Mouse (Mus musculus): Measurements from ENCODE around the gene Ccr9. TPM values are rescaled to one million over a fixed set of nuclear protein-coding genes. Genes with fewer than 3 reads are reported as not detected.
A peak's percentile ranks its signal among the peaks of the same experiment; 100 is the strongest.
"Not testable (repeated sequence)": the region's sequence is repeated elsewhere in the genome, so short reads cannot be mapped to it uniquely, and the experiment has no call there.

Gene Ccr9
- total RNA-seq (2014; fragmentation: Nextera tagmentation): not detected in 2 replicates
- total RNA-seq (2017): 0.09 TPM in 1 of 2 replicates, not detected in the other

DNA sequence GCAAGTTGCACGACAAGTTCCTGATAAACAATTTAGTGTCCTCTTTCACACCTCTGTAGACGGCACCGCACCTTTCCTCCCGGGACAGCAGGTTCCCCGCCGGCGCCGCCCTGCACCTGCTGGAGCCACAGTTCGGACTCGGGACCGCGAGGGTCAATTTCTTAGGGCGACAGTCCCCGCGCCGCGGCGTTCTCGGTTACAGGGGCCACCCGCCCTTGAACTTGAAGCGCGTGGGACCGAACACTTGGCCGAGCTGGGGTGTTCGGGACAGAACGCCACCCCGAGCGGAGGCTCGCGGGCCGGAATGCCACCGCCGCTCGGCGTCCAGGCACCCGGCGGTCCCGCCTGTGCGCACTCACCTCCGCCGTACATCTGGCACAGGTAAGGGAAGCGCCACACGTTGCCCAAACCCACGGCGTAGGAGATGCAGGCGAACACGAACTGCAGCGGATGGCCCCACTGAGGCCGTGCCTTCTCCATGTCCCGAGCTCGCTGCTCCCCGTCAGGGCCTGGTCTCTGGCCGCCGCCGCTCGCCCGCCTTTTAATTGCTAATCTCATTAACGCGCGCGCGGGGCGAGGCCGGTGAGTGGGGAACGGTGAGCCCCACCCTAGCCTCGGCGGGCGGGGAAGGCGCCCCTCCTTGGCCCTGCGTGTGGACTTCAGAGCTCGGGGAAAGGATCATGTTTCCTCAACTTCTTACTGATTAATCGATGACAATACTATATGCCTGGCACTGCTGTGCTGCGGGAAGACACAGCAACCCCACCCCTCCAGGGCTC, at the start of gene Ccr9, which contains the start of gene Slc6a20a:
Ccr9 (plus strand) TSS at position 113 of the 779 bp plus-strand sequence.
Slc6a20a (minus strand) TSS at position 559 of the 779 bp plus-strand sequence.
- peak; percentile 87 for ATAC-seq (replicated peaks; ENCODE audit: low FRiP score, low TSS enrichment, poor library complexity, severe bottlenecking)

DNA sequence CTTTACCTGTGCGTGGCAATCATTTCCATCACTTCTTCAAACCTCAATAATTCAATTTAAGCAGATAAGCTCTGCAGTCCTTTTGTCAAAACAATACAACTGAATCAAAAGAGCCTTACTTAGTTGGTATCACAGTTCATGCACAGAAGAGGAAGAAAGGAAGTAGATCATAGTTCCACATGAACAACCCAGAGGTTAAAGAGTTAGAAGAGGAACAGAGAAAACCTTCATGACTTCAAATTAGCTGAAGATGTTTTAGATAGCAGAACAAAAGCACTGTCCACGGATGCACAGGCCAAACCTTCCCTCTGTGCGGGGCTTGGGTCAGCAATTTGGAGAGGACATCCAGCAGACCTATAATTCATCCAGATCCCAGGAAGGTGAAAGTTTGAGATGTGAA, 46.6 kb upstream of the Ccr9 start:
- ATAC-seq (replicated peaks; ENCODE audit: low FRiP score, low TSS enrichment, poor library complexity, severe bottlenecking): no peak

DNA sequence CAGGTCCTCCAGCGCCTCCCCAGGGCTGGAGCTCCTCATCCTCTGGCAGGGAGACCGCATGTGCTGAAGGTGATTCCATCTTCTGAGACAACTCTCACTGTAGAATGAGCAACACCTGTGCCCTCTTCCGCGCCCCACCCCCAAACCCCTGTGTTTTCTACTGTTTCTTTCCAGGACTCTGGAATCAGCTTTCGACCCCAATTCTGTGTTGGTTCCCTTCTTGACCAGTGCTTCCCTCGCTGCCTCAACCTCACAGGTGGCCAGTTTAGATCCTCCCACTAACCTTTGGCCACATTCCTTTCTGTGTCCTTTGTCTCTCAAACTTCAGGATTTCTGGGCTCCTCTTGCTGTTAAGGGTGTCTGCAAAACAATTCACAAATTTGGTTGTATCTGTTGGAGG, 46.0 kb upstream of the Ccr9 start, which contains the start of gene Slc6a20b:
Slc6a20b (minus strand) TSS at position 285 of the 400 bp plus-strand sequence.
- no peak for ATAC-seq (replicated peaks; ENCODE audit: low FRiP score, low TSS enrichment, poor library complexity, severe bottlenecking)

GRCm38 (mm10) chr9:123632993-123633392, 45.2 kb upstream of the Ccr9 start:
- no peak for ATAC-seq (replicated peaks; ENCODE audit: low FRiP score, low TSS enrichment, poor library complexity, severe bottlenecking)

DNA sequence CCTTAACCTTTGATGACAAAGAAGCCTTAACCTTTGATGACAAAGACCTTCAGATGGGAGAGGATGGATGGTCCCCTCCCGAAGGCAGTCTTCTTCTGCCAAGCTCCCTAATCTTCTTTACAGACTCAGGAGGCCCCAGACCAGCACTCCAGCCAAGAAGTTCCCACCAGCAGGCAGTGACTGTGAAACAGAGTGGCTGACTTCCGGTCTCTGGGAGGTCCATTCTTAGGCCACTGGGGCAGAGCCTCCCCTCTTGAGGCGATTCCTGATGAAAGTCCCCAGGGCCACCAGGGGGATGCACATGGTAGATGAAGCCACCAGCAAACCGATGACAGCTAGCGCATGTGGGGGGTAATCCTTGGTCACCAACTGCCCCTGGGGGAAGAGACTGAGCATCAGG, 41.5 kb upstream of the Ccr9 start:
- ATAC-seq (replicated peaks; ENCODE audit: low FRiP score, low TSS enrichment, poor library complexity, severe bottlenecking): no peak

GRCm38 (mm10) chr9:123638231-123638630, 40.0 kb upstream of the Ccr9 start:
- no peak for ATAC-seq (replicated peaks; ENCODE audit: low FRiP score, low TSS enrichment, poor library complexity, severe bottlenecking)

GRCm38 (mm10) chr9:123638668-123639089, 39.6 kb upstream of the Ccr9 start:
- ATAC-seq (replicated peaks; ENCODE audit: low FRiP score, low TSS enrichment, poor library complexity, severe bottlenecking): peak; percentile 77

GRCm38 (mm10) chr9:123640106-123640505, 38.1 kb upstream of the Ccr9 start:
- no peak for ATAC-seq (replicated peaks; ENCODE audit: low FRiP score, low TSS enrichment, poor library complexity, severe bottlenecking)

- ATAC-seq (replicated peaks; ENCODE audit: low FRiP score, low TSS enrichment, poor library complexity, severe bottlenecking): no peak
Observed at GRCm38 (mm10) chr9:123649785-123650511, 28.3 kb upstream of the Ccr9 start.

DNA sequence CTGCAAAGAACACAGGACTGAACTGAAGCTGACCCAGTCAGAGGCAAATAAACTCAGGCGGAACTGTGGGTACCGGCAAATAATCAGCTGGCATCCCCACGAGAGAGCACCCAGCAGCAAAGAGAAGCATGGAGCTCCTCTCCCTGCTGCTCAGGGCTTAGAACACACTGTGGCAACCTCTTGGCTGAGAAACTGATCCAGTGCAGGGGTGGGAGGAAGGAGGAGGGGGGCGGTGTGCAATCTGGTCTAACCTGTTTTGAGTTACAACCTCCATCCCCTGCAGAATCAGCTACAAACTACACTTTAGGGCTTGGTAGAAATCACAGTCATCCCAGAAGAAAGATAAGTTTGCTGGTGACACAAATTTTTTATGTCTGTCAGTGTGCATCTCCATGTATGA, 26.9 kb upstream of the Ccr9 start:
- ATAC-seq (replicated peaks; ENCODE audit: low FRiP score, low TSS enrichment, poor library complexity, severe bottlenecking): no peak

DNA sequence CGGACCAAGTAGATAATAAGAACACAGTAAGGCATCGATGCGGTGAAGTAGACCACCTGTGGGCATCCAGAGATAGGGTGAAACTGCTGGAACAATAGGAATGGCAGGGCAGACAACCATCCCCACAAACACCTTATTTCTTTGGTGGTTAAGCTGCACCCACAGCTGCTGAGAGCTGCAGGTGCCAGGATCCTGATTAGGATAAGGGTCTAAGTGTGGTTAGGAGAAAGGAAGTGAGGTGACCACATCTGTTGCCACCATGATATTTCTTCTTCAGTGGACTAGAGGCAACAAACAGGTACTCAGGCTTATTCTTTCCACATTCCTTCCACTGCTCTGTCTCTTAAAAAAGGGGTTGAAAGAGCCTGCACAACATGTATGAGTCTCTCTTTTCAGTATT, 20.8 kb upstream of the Ccr9 start:
- peak; percentile 78 for ATAC-seq (replicated peaks; ENCODE audit: low FRiP score, low TSS enrichment, poor library complexity, severe bottlenecking)

GRCm38 (mm10) chr9:123658981-123659380, 19.3 kb upstream of the Ccr9 start:
- ATAC-seq (replicated peaks; ENCODE audit: low FRiP score, low TSS enrichment, poor library complexity, severe bottlenecking): peak; percentile 84

- ATAC-seq (replicated peaks; ENCODE audit: low FRiP score, low TSS enrichment, poor library complexity, severe bottlenecking): not testable (repeated sequence)
Observed at GRCm38 (mm10) chr9:123659986-123660676, 18.1 kb upstream of the Ccr9 start.

DNA sequence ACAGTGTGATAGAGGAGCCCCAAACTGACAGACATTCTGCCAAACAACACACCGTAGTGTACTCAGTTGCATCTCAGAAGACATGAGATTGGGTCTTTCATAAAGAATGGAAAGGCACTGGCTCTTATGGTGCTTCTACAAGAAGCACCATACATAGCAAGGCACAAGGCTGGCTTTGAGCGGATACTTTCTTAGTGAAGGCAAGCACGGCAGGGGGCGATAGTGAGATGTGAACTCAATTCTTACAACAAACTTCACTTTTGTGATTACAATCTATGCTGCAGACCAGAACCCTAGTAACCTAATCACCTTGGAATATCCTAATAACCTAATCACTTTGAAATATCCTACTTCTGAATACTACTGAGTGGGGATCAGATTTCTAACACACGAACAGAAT, 12.6 kb upstream of the Ccr9 start:
- ATAC-seq (replicated peaks; ENCODE audit: low FRiP score, low TSS enrichment, poor library complexity, severe bottlenecking): peak; percentile 78

- no peak for ATAC-seq (replicated peaks; ENCODE audit: low FRiP score, low TSS enrichment, poor library complexity, severe bottlenecking)
Observed at GRCm38 (mm10) chr9:123679198-123679597, 959 bp downstream of the Ccr9 start.

DNA sequence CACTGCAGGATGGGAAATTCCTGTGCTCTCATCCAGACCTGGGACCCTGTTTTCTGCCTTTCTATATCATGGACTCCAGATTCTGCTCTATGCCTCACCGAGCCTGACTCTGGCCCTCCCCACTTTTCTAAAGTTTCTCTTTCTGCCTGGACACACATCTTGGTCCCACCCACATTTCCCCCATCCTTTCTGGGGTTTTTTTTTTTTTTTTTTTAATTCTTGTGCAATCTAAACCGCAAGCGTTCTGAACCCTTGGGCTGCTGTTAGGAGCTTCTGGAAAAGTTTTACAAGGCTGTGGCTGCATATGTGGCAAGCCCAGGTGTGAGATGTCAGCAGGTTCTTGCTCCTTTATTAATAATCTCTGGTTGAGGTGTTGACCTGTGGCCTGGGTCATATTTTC, 5.5 kb downstream of the Ccr9 start:
- no peak for ATAC-seq (replicated peaks; ENCODE audit: low FRiP score, low TSS enrichment, poor library complexity, severe bottlenecking)

DNA sequence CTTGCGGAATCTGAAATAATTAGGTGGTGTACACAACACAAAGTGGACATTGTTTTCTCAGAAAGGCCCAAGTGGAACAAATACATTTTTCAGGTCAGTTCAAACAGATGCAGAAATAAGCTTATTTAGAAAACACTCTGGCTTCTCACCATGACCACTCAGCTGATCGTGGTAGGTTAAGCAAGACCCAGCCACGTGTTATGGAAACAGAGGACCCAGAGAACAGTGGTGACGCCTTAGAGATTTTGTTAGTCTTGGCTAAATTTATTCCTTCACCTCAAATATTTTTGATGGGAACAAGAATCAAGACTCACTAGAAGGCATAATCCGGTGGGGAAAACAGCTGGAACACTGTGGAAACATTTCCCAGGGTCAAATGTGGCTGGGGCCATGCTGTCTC, 8.0 kb downstream of the Ccr9 start:
- ATAC-seq (replicated peaks; ENCODE audit: low FRiP score, low TSS enrichment, poor library complexity, severe bottlenecking): no peak

DNA sequence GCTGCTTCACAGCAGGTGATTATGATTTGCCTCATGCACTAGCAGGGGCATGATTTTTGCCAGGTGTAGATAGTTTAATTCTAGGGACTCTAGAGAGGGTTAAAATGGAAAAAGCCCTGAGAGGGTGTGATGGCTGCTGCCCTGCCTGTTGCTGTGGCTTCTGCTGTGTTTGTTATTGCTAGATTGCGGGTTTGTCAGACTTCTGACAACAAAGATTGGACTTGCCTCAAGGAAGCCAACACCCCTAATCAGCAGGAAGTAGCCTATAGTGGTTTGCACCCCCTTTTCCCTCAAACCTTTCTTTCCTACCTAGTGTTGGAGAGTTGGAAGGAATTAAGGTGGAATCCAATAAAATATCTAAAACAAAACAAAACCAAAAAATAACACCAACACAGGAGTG, 10.0 kb downstream of the Ccr9 start:
- ATAC-seq (replicated peaks; ENCODE audit: low FRiP score, low TSS enrichment, poor library complexity, severe bottlenecking): peak; percentile 78

GRCm38 (mm10) chr9:123695634-123696302, 17.5 kb downstream of the Ccr9 start:
- ATAC-seq (replicated peaks; ENCODE audit: low FRiP score, low TSS enrichment, poor library complexity, severe bottlenecking): 0 out of 2 replicates have a peak, but pooled peaks have one; percentile 37
